Mouse (Mus musculus): ENCODE results near the gene Adra1d.

Gene Adra1d

GRCm38 (mm10) chr2:131541686-131542085 is 20.4 kb downstream of the Adra1d start:
- no peak for DNase-seq (ENCODE audit: low read depth, low spot score)

DNA sequence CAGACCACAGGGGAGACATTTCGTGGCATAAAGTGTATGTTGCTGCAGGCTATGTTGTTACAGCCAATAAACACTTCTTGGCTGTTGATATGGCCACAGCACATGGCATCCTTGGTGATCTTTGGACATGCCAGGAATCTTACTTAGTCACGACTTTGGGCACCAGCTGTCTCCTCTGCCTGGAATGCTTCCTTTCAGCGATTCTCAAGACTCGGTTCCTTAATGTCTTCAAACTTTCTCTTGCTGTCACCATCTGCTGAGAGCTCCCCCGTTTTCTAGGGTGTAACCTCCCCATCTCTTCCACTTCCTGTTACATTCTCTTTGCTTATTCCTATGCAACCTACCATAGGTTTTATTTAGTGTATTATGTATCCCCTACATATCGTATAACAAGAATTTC is 22.3 kb downstream of the Adra1d start:
- DNase-seq (ENCODE audit: low read depth, low spot score), result no peak

DNA sequence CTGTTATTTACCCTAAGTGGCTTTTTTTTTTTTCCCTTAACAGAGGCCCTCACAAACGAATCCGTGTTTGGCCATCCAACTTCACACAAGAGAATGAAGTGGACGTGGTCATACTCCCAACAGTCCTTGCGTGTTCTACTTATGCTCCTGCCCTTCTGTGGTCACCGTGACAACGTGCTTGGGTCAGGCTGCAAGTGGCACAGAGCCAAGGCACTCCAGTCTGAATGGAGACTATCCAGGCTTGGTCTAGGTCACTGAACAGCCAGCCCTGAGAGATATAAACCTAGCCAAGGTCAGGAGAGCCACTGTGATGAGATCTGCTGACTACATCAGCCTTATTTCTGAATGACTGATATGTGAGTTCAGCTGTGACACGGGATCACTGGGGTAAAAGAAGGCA is 23.7 kb downstream of the Adra1d start:
- no peak for DNase-seq (ENCODE audit: low read depth, low spot score)

DNA sequence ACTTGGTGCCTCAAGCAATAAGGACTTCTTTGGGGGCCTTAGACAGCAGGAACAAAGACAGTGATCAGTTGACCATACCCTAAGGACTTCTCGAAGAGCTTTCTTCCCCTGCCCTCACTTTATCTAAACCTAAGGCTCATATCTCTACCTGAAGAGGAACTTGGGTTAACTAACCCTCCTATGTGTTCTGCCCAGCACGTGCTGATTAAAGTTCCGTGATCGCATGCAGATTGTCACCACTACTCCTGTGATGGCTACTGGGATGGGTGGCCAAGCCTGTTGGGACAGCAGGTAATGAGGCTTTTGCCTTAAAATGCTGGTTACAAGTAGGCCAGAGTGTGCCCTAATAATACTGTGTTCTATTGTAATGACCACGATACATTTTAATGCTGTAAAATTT is 26.9 kb downstream of the Adra1d start:
- DNase-seq (ENCODE audit: low read depth, low spot score), result no peak

DNA sequence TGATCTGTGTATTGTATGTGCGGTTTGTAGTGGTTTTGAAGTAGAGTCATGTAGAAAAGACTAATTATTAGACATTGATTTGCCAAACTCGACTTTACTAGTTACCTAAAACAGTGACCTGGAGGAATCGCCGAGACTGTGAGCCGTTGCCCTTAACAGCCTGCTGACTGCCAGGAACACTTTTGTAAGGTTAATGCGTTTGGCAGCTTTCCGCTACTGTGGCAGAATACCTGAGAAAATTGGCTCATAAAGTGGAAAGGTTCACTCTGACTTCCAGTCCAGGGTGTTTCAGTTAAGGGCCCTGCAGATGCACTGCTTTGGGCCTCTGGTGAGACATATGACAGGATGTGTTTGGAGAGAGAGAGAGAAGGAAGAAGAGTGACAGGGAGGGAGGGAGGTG is 30.8 kb downstream of the Adra1d start:
- no peak for DNase-seq (ENCODE audit: low read depth, low spot score)

GRCm38 (mm10) chr2:131530623-131531008 is 31.5 kb downstream of the Adra1d start:
- DNase-seq (ENCODE audit: low read depth, low spot score), result no peak

GRCm38 (mm10) chr2:131529898-131530622 is 32.0 kb downstream of the Adra1d start:
- DNase-seq (ENCODE audit: low read depth, low spot score), result no peak

- DNase-seq (ENCODE audit: low read depth, low spot score), result no peak
These were observed 35.0 kb downstream of the Adra1d start for GRCm38 (mm10) chr2:131527061-131527460.

GRCm38 (mm10) chr2:131520743-131521142 is 41.3 kb downstream of the Adra1d start:
- DNase-seq (ENCODE audit: low read depth, low spot score), result no peak

- no peak for DNase-seq (ENCODE audit: low read depth, low spot score)
These were observed 43.3 kb downstream of the Adra1d start for GRCm38 (mm10) chr2:131518790-131519189.

DNA sequence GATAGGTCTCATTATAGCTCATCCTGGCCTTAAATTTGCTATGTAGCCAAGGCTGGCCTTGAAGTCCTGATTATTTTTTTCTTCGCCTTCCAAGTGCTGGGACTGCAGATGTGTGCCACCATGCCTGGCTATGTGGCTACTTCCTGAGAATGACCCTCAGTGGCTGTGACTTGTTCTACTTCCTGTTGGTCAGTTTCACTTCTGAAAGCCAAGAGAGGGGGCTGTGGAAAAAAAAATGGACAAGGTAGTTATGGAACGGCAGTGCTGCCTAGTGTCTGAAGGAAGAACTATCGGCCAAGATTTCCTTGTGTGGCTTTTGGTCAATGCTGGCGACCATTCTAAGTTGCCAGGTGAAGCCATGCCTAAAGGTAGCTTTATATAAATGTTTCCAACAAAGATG is 44.5 kb downstream of the Adra1d start:
- DNase-seq (ENCODE audit: low read depth, low spot score), result no peak

- no peak for DNase-seq (ENCODE audit: low read depth, low spot score)
These were observed 47.9 kb downstream of the Adra1d start for GRCm38 (mm10) chr2:131514055-131514621.

DNA sequence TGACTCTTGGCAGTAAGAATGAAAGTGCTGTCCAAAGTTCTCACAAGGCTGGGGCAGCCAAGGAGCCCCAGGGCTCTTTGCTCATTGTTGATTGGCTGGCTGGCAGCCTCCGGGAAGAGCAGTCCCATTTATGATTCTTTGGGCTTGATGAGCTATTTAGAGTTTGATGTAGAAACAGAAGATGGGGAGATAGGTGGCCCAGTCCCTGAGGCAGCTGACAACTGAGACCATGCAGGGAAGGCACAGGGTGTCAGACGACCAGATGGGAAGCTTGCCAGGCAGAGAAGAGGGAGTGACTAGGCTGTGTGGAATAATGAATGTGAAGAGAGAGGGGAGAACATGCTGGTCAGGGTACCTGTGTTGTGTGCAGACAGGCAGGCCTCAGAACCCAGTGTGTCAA is 48.6 kb downstream of the Adra1d start:
- DNase-seq (ENCODE audit: low read depth, low spot score), result no peak

GRCm38 (mm10) chr2:131510531-131510930 is 51.6 kb downstream of the Adra1d start:
- DNase-seq (ENCODE audit: low read depth, low spot score), result no peak

DNA sequence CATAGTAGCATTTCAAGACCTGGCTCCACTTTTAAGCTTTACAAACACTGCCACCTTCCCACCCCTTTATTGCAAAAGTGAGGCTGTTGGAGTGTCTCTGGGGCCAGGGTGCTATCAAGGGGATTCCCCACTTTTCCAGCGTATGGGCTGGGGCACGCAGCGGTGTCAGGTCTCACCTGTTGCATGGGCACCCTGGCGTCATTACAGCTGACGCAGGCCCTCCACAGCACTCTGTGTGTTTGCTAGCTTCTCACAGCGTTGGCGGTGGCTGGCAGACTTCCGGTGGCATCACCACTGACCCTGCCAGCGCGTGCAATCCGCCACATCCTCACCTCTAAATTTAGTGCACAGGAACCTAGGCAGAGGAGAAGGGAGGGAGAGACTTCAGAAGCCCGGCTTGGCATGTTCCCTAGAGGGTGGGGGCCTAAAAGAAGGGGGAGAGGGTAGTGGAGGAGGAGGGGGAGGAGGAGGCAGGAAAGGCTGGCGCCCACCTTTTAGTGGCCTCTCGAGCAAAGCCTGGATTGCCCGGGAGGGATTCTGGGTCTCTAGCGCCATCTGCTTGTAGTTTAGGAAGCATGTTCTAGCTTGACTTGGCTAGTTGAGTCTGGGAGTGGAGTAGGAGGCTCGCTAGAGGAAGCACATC is 52.3 kb downstream of the Adra1d start:
- peak; percentile 69 for DNase-seq (ENCODE audit: low read depth, low spot score)

DNA sequence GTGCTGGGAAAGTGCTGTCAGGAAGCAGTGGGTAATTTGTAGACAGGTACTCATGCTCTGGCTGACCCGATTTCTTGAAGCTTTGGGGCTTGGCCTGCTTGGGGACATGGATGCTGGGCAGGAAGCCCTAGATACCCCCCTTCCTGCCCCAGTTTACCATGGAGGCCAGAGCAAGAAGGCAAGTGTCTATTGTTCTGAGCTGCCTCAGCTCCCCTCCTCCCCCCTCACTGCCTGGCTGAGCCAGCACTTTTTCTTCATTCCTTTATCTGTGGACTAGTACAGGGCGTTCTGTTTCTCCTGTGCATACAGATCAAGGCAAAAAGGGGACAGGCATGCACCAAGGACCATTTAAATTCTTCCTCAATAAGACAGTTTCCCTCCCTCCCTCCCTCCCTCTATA is 53.6 kb downstream of the Adra1d start:
- no peak for DNase-seq (ENCODE audit: low read depth, low spot score)

DNA sequence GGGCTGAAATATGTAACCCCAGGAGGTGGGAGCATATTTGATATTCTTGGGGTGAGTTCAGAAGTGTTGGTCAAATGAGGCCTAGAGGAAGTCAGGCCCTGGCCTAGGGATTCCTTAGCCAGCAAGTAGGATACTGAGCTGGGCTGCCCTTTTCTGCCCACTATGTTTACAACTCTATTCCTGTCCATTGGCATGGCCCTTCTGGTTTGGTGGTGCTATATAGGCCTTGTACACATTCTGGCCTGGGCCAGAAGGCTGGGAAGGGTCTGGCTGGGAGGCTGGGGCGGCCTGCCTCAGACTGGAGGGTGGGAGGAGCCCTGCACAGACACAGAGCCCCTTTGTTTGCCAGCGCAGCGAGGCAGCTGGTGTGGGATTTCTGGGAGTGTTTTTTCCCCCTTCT is 55.7 kb downstream of the Adra1d start:
- no peak for DNase-seq (ENCODE audit: low read depth, low spot score)

GRCm38 (mm10) chr2:131505431-131505830 is 56.7 kb downstream of the Adra1d start:
- DNase-seq (ENCODE audit: low read depth, low spot score), result no peak

DNA sequence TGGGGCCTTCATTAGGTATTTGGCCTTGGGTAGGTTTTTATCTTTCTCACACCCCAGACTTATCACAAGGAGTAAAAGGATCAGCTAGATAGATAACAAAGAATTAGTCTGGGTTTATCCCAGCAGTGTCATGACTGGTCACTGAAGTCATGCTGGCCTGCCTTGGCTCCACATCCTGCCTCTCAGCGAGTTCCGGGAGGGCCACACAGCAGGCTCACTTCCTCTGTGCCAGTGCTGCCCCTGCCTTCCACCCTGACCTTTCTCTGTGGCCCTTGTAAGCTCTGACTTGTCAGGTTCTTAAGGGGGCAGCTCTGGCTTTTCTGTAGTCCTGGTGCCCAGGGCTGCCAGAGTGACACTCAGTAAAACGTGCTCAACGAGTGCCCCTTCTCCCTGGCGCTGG is 59.5 kb downstream of the Adra1d start:
- no peak for DNase-seq (ENCODE audit: low read depth, low spot score)

- no peak for DNase-seq (ENCODE audit: low read depth, low spot score)
These were observed 60.2 kb downstream of the Adra1d start for GRCm38 (mm10) chr2:131501886-131502285.

DNA sequence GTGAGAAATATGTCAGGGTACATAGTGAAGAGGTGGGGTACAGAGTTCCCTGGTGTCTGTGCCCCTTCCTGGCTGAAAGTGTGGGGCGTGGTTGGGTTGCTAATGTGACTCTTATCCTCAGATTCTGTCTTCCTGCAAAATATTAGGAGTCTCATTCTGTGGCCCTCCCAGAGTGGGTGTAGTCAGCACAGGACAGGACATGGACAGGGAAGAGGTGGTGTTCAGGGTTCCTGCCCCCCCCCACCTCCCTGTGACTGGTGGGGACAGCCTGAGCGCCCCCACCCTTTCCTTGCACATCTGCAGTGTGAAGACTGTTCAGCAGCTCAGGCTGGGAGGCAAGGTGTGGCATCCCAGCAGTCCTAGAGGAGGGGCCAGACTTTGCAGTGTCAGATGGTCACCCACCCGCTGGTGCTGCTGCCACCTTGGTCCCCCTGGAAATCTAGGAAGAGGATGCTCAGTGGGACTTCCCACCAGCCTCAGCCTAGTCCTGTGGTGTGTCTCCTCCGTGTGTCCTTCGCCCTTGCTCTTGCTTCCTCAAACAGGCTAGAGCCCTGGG is 62.7 kb downstream of the Adra1d start:
- no peak for DNase-seq (ENCODE audit: low read depth, low spot score)

- no peak for DNase-seq (ENCODE audit: low read depth, low spot score)
These were observed 63.9 kb downstream of the Adra1d start for GRCm38 (mm10) chr2:131498219-131498618.

All from telencephalon, adult 2 months (tissue).